Mouse (Mus musculus): ENCODE results near the gene Rnf5.

Rnf5 gene

DNA sequence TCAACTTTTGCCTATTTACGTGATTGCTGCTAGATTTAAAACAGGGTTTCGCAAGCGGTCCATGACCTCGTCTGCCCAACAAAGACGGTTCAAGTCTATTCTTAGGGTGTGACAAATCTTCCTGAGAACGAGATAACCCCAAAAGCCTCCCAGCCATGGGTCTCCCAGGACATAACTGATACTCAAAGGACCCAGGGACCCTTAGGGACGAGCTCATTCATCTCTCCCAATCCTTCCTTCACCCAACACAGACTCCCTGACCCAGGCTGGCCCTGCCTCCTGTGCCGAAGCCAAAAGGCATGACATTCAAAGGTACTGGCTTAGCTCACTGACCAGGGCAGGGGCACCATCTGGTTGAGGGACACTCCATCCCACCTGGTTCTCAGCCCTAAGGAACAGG is 47.1 kb downstream of the Rnf5 start:
- no peak for DNase-seq (ENCODE audit: extremely low read depth, low read depth, low spot score)

GRCm38 (mm10) chr17:34555483-34555882 is 48.0 kb downstream of the Rnf5 start:
- no peak for DNase-seq (ENCODE audit: extremely low read depth, low read depth, low spot score)
